ENCODE assay signal across 11 mouse cellular contexts in the genomic region with DNA sequence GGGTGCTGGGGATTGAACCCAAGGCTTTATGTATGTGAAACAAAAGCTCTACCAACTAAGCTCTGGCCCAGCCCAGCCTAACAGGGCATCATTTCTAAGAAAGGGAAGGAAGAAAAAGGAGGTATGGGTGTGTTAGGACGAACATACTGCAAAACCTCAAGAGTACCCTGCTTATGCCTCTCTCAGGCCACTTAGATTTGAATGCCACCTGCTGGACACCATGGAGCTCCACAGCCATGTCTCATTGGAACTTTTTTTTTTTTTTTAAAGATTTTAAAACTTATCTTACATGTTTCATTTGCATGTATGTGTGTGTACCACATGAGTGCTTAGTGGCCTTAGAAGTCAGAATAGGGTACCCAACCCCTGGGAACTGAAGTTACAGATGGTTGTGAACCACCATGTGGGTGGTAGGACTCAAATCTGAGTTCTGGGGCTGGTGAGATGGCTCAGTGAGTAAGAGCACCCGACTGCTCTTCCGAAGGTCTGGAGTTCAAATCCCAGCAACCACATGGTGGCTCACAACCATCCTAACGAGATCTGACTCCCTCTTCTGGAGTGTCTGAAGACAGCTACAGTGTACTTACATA. TPM values are rescaled to one million over a fixed set of nuclear protein-coding genes. Genes with fewer than 3 reads are reported as not detected.
DNase-seq lines count a peak whose midpoint lies in the region; ATAC-seq and TF ChIP-seq lines count a peak whose summit lies in the region.
"Had no signal": no experiment of that assay in that cellular context is flagged by ENCODE, and none has a peak within 500 bp of the region (broad histone marks: within the 10 kb centered on the region; RNA-seq: fewer than 3 reads in every experiment).

No protein-coding gene starts in this region.

- no peak overlapping the region for H3K27ac ChIP-seq in midbrain, embryonic 14.5 days (replicated peaks; ENCODE audit: low read depth, low read length)
- H3K27ac ChIP-seq in midbrain, embryonic 10.5 days (replicated peaks), result no peak overlapping the region
- H3K27ac ChIP-seq in stomach, postnatal 0 days (replicated peaks), result no peak overlapping the region
- no peak overlapping the region for H3K27ac ChIP-seq in forebrain, embryonic 13.5 days

- H3K4me1 ChIP-seq in midbrain, embryonic 14.5 days (ENCODE audit: control insufficient read depth, insufficient read depth, low read length), result no peaks in the 10 kb centered on the region
- H3K4me1 ChIP-seq in midbrain, embryonic 10.5 days, result no peaks in the 10 kb centered on the region
- no peaks in the 10 kb centered on the region for H3K4me1 ChIP-seq in stomach, postnatal 0 days (replicated peaks; ENCODE audit: control insufficient read depth, insufficient read depth)
- H3K4me1 ChIP-seq in forebrain, embryonic 13.5 days, result no peaks in the 10 kb centered on the region

- H3K36me3 ChIP-seq in midbrain, embryonic 14.5 days (ENCODE audit: control insufficient read depth, insufficient read depth, low read length), result no peaks in the 10 kb centered on the region
- no peaks in the 10 kb centered on the region for H3K36me3 ChIP-seq in midbrain, embryonic 10.5 days
- H3K36me3 ChIP-seq in stomach, postnatal 0 days (ENCODE audit: control insufficient read depth, insufficient read depth, low read length), result no peaks in the 10 kb centered on the region
- H3K36me3 ChIP-seq in forebrain, embryonic 13.5 days (ENCODE audit: poor library complexity, severe bottlenecking), result no peaks in the 10 kb centered on the region

- peak; percentile 55 to 62 for DNase-seq in heart, adult 18-20 months
- no peak for DNase-seq in heart, postnatal 4 days
- peak; percentile 28 for DNase-seq in midbrain, embryonic 14.5 days
- no peak for DNase-seq in midbrain, embryonic 10.5 days (ENCODE audit: low spot score)
- no peak for DNase-seq in stomach, postnatal 0 days (ENCODE audit: low spot score)
- DNase-seq in thymus, adult 18-20 months, result no peak

- TF ChIP-seq EP300 in stomach, postnatal 0 days (optimal IDR thresholded peaks at IDR 0.05), result no peak

- no peak overlapping the region for H3K4me2 ChIP-seq in midbrain, embryonic 14.5 days (ENCODE audit: low read length)
- H3K4me2 ChIP-seq in stomach, postnatal 0 days (replicated peaks; ENCODE audit: low read depth), result no peak overlapping the region
- H3K4me2 ChIP-seq in forebrain, embryonic 13.5 days, result no peak overlapping the region

- no peak for ATAC-seq in midbrain, embryonic 14.5 days (ENCODE audit: low FRiP score, low TSS enrichment)
- ATAC-seq in granulocyte monocyte progenitor cell, adult 5-6 weeks (replicated peaks; ENCODE audit: poor library complexity, severe bottlenecking), result peak; percentile 90
- peak; percentile 64; the same call in 1 of the 2 replicates for ATAC-seq in stomach, postnatal 0 days (ENCODE audit: low FRiP score, low TSS enrichment)
- no peak for ATAC-seq in forebrain, embryonic 13.5 days

- H3K27me3 ChIP-seq in midbrain, embryonic 14.5 days (ENCODE audit: control insufficient read depth, insufficient read depth, low read length), result no peaks in the 10 kb centered on the region
- no peaks in the 10 kb centered on the region for H3K27me3 ChIP-seq in midbrain, embryonic 10.5 days (ENCODE audit: low read depth, poor library complexity, severe bottlenecking)
- H3K27me3 ChIP-seq in stomach, postnatal 0 days (ENCODE audit: control insufficient read depth, insufficient read depth, low read length), result no peaks in the 10 kb centered on the region
- no peaks in the 10 kb centered on the region for H3K27me3 ChIP-seq in forebrain, embryonic 13.5 days

- peak; percentile 88 for TF ChIP-seq CTCF in stomach, postnatal 0 days (IDR thresholded peaks at IDR 0.05; ENCODE audit: low read depth)

- no peaks in the 10 kb centered on the region for H3K9me3 ChIP-seq in midbrain, embryonic 14.5 days (ENCODE audit: control insufficient read depth, low read length)
- H3K9me3 ChIP-seq in midbrain, embryonic 10.5 days (replicated peaks), result no peaks in the 10 kb centered on the region
- H3K9me3 ChIP-seq in stomach, postnatal 0 days (ENCODE audit: control insufficient read depth, low read length), result no peaks in the 10 kb centered on the region
- H3K9me3 ChIP-seq in forebrain, embryonic 13.5 days (replicated peaks), result no peaks in the 10 kb centered on the region

- no peak overlapping the region for H3K4me3 ChIP-seq in midbrain, embryonic 14.5 days (replicated peaks; ENCODE audit: low read depth, low read length)
- no peak overlapping the region for H3K4me3 ChIP-seq in midbrain, embryonic 10.5 days
- H3K4me3 ChIP-seq in stomach, postnatal 0 days (ENCODE audit: low read depth, low read length), result no peak overlapping the region
- H3K4me3 ChIP-seq in forebrain, embryonic 13.5 days, result no peak overlapping the region

- 46% methylated on average over 4 of the region's 4 CpGs for WGBS in midbrain, embryonic 14.5 days
- 52% methylated on average over 4 of the region's 4 CpGs for WGBS in midbrain, embryonic 10.5 days
- WGBS in stomach, postnatal 0 days, result 61% methylated on average over 3 of the region's 4 CpGs
- WGBS in forebrain, embryonic 13.5 days, result 60% methylated on average over 4 of the region's 4 CpGs

- no peak overlapping the region for H3K9ac ChIP-seq in midbrain, embryonic 14.5 days (replicated peaks; ENCODE audit: low read length)
- H3K9ac ChIP-seq in stomach, postnatal 0 days (ENCODE audit: low read length), result no peak overlapping the region
- no peak overlapping the region for H3K9ac ChIP-seq in forebrain, embryonic 13.5 days

RNA-seq across cellular contexts. Expression of gene Itga5, which starts 22.1 kb away (rescaled TPM):
- total RNA-seq in heart, adult 18-20 months (2021), result 10 to 100 TPM; 30.8 to 37.3 TPM
- 100 to 1,000 TPM; 120 to 121 TPM for total RNA-seq in heart, postnatal 4 days (2021)
- polyA plus RNA-seq in midbrain, embryonic 14.5 days (2014; fragmentation: Nextera tagmentation; extraction: Ambion mirVana), result 3.5 and 6.4 TPM in 2 replicates
- polyA plus RNA-seq in midbrain, embryonic 10.5 days (2016; fragmentation: Nextera tagmentation; extraction: Ambion mirVana), result 26.1 and 26.4 TPM in 2 replicates
- total RNA-seq in granulocyte monocyte progenitor cell, adult 5-6 weeks (2014; fragmentation: Nextera tagmentation), result 24.7 and 29.8 TPM in 2 replicates
- total RNA-seq in granulocyte monocyte progenitor cell, adult 5-6 weeks (2017), result 5.0 and 12.7 TPM in 2 replicates
- polyA plus RNA-seq in stomach, postnatal 0 days (2015; fragmentation: Nextera tagmentation; extraction: Ambion mirVana), result 28.7 and 36.2 TPM in 2 replicates
- polyA plus RNA-seq in forebrain, embryonic 13.5 days (2015; fragmentation: Nextera tagmentation; extraction: Ambion mirVana), result 7.7 and 8.0 TPM in 2 replicates

RNA-seq across cellular contexts. Expression of gene Gtsf1, which starts 41.6 kb away (rescaled TPM):
- not detected for total RNA-seq in heart, adult 18-20 months (2021)
- total RNA-seq in heart, postnatal 4 days (2021), result 1 to 10 TPM; 1.3 to 1.8 TPM
- polyA plus RNA-seq in midbrain, embryonic 14.5 days (2014; fragmentation: Nextera tagmentation; extraction: Ambion mirVana), result 0.33 TPM in 1 of 2 replicates, not detected in the other
- polyA plus RNA-seq in midbrain, embryonic 10.5 days (2016; fragmentation: Nextera tagmentation; extraction: Ambion mirVana), result not detected in 2 replicates
- total RNA-seq in granulocyte monocyte progenitor cell, adult 5-6 weeks (2014; fragmentation: Nextera tagmentation), result not detected in 2 replicates
- total RNA-seq in granulocyte monocyte progenitor cell, adult 5-6 weeks (2017), result not detected in 2 replicates
- polyA plus RNA-seq in stomach, postnatal 0 days (2015; fragmentation: Nextera tagmentation; extraction: Ambion mirVana), result not detected in 2 replicates
- polyA plus RNA-seq in forebrain, embryonic 13.5 days (2015; fragmentation: Nextera tagmentation; extraction: Ambion mirVana), result not detected in 2 replicates
- total RNA-seq: adrenal gland, adult 18-20 months; heart, postnatal 36 days had no signal
- polyA plus RNA-seq: liver, embryonic 16.5 days had no signal

RNA-seq across cellular contexts. Expression of gene Zfp385a, which starts 48.8 kb away (rescaled TPM):
- total RNA-seq in heart, adult 18-20 months (2021), result 10 to 100 TPM in 1 of 2 experiments, 1 to 10 TPM in 1; 8.9 to 10.3 TPM
- 10 to 100 TPM; 21.9 to 22.0 TPM for total RNA-seq in heart, postnatal 4 days (2021)
- 18.3 and 20.9 TPM in 2 replicates for polyA plus RNA-seq in midbrain, embryonic 14.5 days (2014; fragmentation: Nextera tagmentation; extraction: Ambion mirVana)
- polyA plus RNA-seq in midbrain, embryonic 10.5 days (2016; fragmentation: Nextera tagmentation; extraction: Ambion mirVana), result 24.3 and 25.5 TPM in 2 replicates
- total RNA-seq in granulocyte monocyte progenitor cell, adult 5-6 weeks (2014; fragmentation: Nextera tagmentation), result 17.5 and 24.9 TPM in 2 replicates
- 1.8 and 2.7 TPM in 2 replicates for total RNA-seq in granulocyte monocyte progenitor cell, adult 5-6 weeks (2017)
- 6.0 and 7.4 TPM in 2 replicates for polyA plus RNA-seq in stomach, postnatal 0 days (2015; fragmentation: Nextera tagmentation; extraction: Ambion mirVana)
- polyA plus RNA-seq in forebrain, embryonic 13.5 days (2015; fragmentation: Nextera tagmentation; extraction: Ambion mirVana), result 11.3 and 12.0 TPM in 2 replicates

RNA-seq across cellular contexts. Expression of gene Gtsf2, which starts 59.6 kb away (rescaled TPM):
- total RNA-seq in heart, adult 18-20 months (2021), result not detected
- not detected for total RNA-seq in heart, postnatal 4 days (2021)
- 0.43 TPM in 1 of 2 replicates, not detected in the other for polyA plus RNA-seq in midbrain, embryonic 14.5 days (2014; fragmentation: Nextera tagmentation; extraction: Ambion mirVana)
- polyA plus RNA-seq in midbrain, embryonic 10.5 days (2016; fragmentation: Nextera tagmentation; extraction: Ambion mirVana), result 0.17 TPM in 1 of 2 replicates, not detected in the other
- 0.86 TPM in 1 of 2 replicates, not detected in the other for total RNA-seq in granulocyte monocyte progenitor cell, adult 5-6 weeks (2014; fragmentation: Nextera tagmentation)
- not detected in 2 replicates for total RNA-seq in granulocyte monocyte progenitor cell, adult 5-6 weeks (2017)
- not detected in 2 replicates for polyA plus RNA-seq in stomach, postnatal 0 days (2015; fragmentation: Nextera tagmentation; extraction: Ambion mirVana)
- not detected in 2 replicates for polyA plus RNA-seq in forebrain, embryonic 13.5 days (2015; fragmentation: Nextera tagmentation; extraction: Ambion mirVana)
- total RNA-seq: adrenal gland, adult 18-20 months; heart, postnatal 36 days had no signal
- polyA plus RNA-seq: liver, embryonic 16.5 days had no signal

Comparison
In these comparisons a context has a peak if more than half of its experiments do, and no peak if none do; other contexts are left out.
1. DNase-seq: peak in heart, adult 18-20 months (2 of 2) and midbrain, embryonic 14.5 days (single experiment); none in heart, postnatal 4 days (single experiment), midbrain, embryonic 10.5 days (single experiment), stomach, postnatal 0 days (single experiment) and thymus, adult 18-20 months (0 of 2).
2. ATAC-seq: peak in granulocyte monocyte progenitor cell, adult 5-6 weeks (single experiment) and stomach, postnatal 0 days (single experiment); none in midbrain, embryonic 14.5 days (single experiment) and forebrain, embryonic 13.5 days (single experiment).